In the genomic region with DNA sequence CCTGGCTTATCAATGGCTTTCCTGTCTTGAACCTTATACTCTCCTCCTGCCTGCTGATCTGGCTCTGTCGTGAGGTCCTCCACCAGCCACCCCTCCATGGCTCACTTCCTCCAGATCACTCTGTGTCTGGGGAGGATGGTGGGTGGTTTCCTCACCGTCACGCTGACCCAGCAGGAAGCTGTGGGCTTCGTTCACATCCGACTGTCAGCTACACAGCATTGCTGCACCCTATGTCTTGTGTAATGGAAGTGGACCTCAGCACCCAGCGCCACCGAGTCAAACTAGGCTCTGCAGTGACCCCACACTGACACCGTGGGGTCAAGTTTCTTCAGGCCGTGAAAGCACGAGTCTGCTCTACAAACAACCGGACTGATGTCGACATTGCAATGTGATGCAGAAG, we compare ENCODE assay signal across 11 mouse cellular contexts.
A peak's percentile ranks its signal among the peaks of the same experiment; 100 is the strongest.
DNase-seq lines count a peak whose midpoint lies in the region; ATAC-seq lines count a peak whose summit lies in the region.
"Had no signal": no experiment of that assay in that cellular context is flagged by ENCODE, and none has a peak within 500 bp of the region (broad histone marks: within the 10 kb centered on the region; RNA-seq: fewer than 3 reads in every experiment).

No protein-coding gene starts in this region.

- H3K36me3 ChIP-seq in heart, embryonic 12.5 days = no peaks in the 10 kb centered on the region
- H3K36me3 ChIP-seq: heart, embryonic 15.5 days had no signal

- no peak for DNase-seq in heart, postnatal 25 days (ENCODE audit: low spot score)
- DNase-seq in c-Kit-positive CD71-positive TER-119-positive erythroid progenitor cells, embryonic 14.5 days (ENCODE audit: low spot score) = peak; percentile 5
- DNase-seq in lung, postnatal 14 days = peak; percentile 30
- peak; percentile 58 to 73 for DNase-seq in spleen, postnatal 4 days (ENCODE audit: low spot score in 2 of 2)
- DNase-seq in gastrocnemius, postnatal 36 days = no peak
- no peak for DNase-seq in ovary, adult 18-20 months (ENCODE audit: low spot score)
- no peak for DNase-seq in left cerebral cortex, postnatal 36 days (ENCODE audit: low spot score in 2 of 2)
- DNase-seq: adrenal gland, adult 8-10 months had no signal

- no peak overlapping the region for H3K4me3 ChIP-seq in heart, embryonic 12.5 days
- H3K4me3 ChIP-seq: heart, embryonic 15.5 days; myocyte had no signal

- ATAC-seq in heart, embryonic 12.5 days (ENCODE audit: insufficient number of reproducible peaks, low FRiP score) = peak; percentile 33; the same call in 1 of the 2 replicates

- H3K9ac ChIP-seq in heart, embryonic 12.5 days = no peak overlapping the region
- H3K9ac ChIP-seq: heart, embryonic 15.5 days had no signal

- H3K4me1 ChIP-seq in heart, embryonic 12.5 days (replicated peaks) = peaks cover 22% of the 10 kb centered on the region; the same call in 1 of the 2 replicates
- H3K4me1 ChIP-seq: heart, embryonic 15.5 days had no signal

- no peaks in the 10 kb centered on the region for H3K27me3 ChIP-seq in heart, embryonic 12.5 days (replicated peaks)
- H3K27me3 ChIP-seq: heart, embryonic 15.5 days had no signal

- intact Hi-C loops in heart, postnatal 25 days (cut with DNase I) = loop anchor here (5.0 kb wide), 2 partner anchors 79 to 686 kb away; no protein-coding TSS in a partner anchor
- intact Hi-C loops in gastrocnemius, postnatal 36 days (cut with DNase I) = loop anchor here (2.0 to 5.0 kb wide), 2 partner anchors 79 to 161 kb away; no protein-coding TSS in a partner anchor
- intact Hi-C loops in left cerebral cortex, postnatal 36 days (cut with DNase I) = loop anchor here (10.0 kb wide), 1 partner anchor 1369 kb away; no protein-coding TSS in a partner anchor

- no peaks in the 10 kb centered on the region for H3K9me3 ChIP-seq in heart, embryonic 12.5 days (replicated peaks)
- H3K9me3 ChIP-seq: heart, embryonic 15.5 days had no signal

- no peak overlapping the region for H3K4me2 ChIP-seq in heart, embryonic 12.5 days
- H3K4me2 ChIP-seq: heart, embryonic 15.5 days had no signal

- H3K27ac ChIP-seq in heart, embryonic 12.5 days (ENCODE audit: poor library complexity, severe bottlenecking) = no peak overlapping the region
- H3K27ac ChIP-seq: heart, embryonic 15.5 days had no signal

- WGBS in heart, embryonic 12.5 days = 59% methylated on average over 12 of the region's 12 CpGs

Comparison
In these comparisons a context has a peak if more than half of its experiments do, and no peak if none do; other contexts are left out.
1. DNase-seq: peak in c-Kit-positive CD71-positive TER-119-positive erythroid progenitor cells, embryonic 14.5 days (single experiment), lung, postnatal 14 days (single experiment) and spleen, postnatal 4 days (2 of 2); none in heart, postnatal 25 days (single experiment), gastrocnemius, postnatal 36 days (0 of 2), ovary, adult 18-20 months (single experiment) and left cerebral cortex, postnatal 36 days (0 of 2).